In the genomic region with DNA sequence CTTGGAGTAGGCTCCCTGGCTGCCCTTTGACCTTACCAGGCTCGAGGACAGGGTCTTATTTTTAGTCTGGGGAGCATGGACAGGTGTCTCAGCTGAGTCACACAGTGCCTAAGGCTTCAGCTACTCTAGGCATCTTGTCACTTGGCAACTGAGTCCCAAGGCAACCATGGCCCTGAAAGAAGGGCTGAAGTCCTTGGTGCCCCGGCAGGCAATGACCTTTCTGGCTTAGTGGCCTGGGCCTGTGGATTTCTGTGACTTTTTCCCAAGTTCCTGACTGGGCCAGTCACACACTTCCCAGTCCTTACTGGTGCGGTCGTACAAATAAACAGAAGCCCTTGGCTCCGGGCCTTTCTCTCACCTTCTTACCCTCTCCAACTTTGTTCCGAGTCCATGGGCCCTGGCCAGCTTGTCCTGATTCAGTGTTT, we compare ENCODE assay signal across 8 mouse cellular contexts. TPM values are rescaled to one million over a fixed set of nuclear protein-coding genes. Genes with fewer than 3 reads are reported as not detected.
DNase-seq lines count a peak whose midpoint lies in the region; ATAC-seq lines count a peak whose summit lies in the region.

No protein-coding gene starts in this region.

- H3K27ac ChIP-seq in heart, embryonic 16.5 days (ENCODE audit: low read length), result no peak overlapping the region
- H3K27ac ChIP-seq in liver, embryonic 13.5 days, result peak overlapping the region; percentile 82
- no peak overlapping the region for H3K27ac ChIP-seq in stomach, embryonic 15.5 days

- H3K4me1 ChIP-seq in erythroblast, embryonic 14.5 days (ENCODE audit: control insufficient read depth), result peaks cover 38% of the 10 kb centered on the region
- peaks cover 23% of the 10 kb centered on the region for H3K4me1 ChIP-seq in heart, embryonic 16.5 days (ENCODE audit: control insufficient read depth, insufficient read depth, low read length)
- H3K4me1 ChIP-seq in liver, embryonic 13.5 days (replicated peaks), result peaks cover 41% of the 10 kb centered on the region
- H3K4me1 ChIP-seq in stomach, embryonic 15.5 days, result peaks cover 28% of the 10 kb centered on the region

- peaks cover 39% of the 10 kb centered on the region for H3K36me3 ChIP-seq in erythroblast, embryonic 14.5 days (ENCODE audit: control insufficient read depth)
- peaks cover 20% of the 10 kb centered on the region for H3K36me3 ChIP-seq in heart, embryonic 16.5 days (ENCODE audit: control insufficient read depth, insufficient read depth)
- H3K36me3 ChIP-seq in liver, embryonic 13.5 days, result peaks cover 21% of the 10 kb centered on the region
- peaks cover 19% of the 10 kb centered on the region for H3K36me3 ChIP-seq in stomach, embryonic 15.5 days

- peak overlapping the region; percentile 89 for H3K4me3 ChIP-seq in erythroblast, embryonic 14.5 days (replicated peaks)
- peak overlapping the region; percentile 92 for H3K4me3 ChIP-seq in heart, embryonic 16.5 days (ENCODE audit: low read length)
- H3K4me3 ChIP-seq in liver, embryonic 13.5 days (replicated peaks), result peak overlapping the region; percentile 87
- H3K4me3 ChIP-seq in stomach, embryonic 15.5 days (replicated peaks), result peak overlapping the region; percentile 84; the same call in 1 of the 2 replicates

- H3K9me3 ChIP-seq in erythroblast, embryonic 14.5 days (ENCODE audit: control insufficient read depth, low read length), result no peaks in the 10 kb centered on the region
- no peaks in the 10 kb centered on the region for H3K9me3 ChIP-seq in heart, embryonic 16.5 days (replicated peaks; ENCODE audit: control insufficient read depth, low read length)
- no peaks in the 10 kb centered on the region for H3K9me3 ChIP-seq in liver, embryonic 13.5 days (replicated peaks)
- no peaks in the 10 kb centered on the region for H3K9me3 ChIP-seq in stomach, embryonic 15.5 days

- H3K4me2 ChIP-seq in heart, embryonic 16.5 days (ENCODE audit: low read depth, low read length), result peak overlapping the region; percentile 82
- H3K4me2 ChIP-seq in liver, embryonic 13.5 days, result peak overlapping the region; percentile 94
- H3K4me2 ChIP-seq in stomach, embryonic 15.5 days, result peak overlapping the region; percentile 82

- 61% methylated on average over 6 of the region's 6 CpGs for WGBS in heart, embryonic 16.5 days
- 74% methylated on average over 6 of the region's 6 CpGs for WGBS in liver, embryonic 13.5 days (ENCODE audit: insufficient replicate concordance)
- WGBS in stomach, embryonic 15.5 days, result 61% methylated on average over 6 of the region's 6 CpGs

- intact Hi-C loops in left cerebral cortex, postnatal 4 days (cut with DNase I), result no loop called here

- peak overlapping the region; percentile 83 for H3K9ac ChIP-seq in heart, embryonic 16.5 days (ENCODE audit: low read length)
- H3K9ac ChIP-seq in liver, embryonic 13.5 days, result peak overlapping the region; percentile 69
- H3K9ac ChIP-seq in stomach, embryonic 15.5 days, result no peak overlapping the region

- ATAC-seq in erythroblast, adult 5-6 weeks (replicated peaks; ENCODE audit: low FRiP score, poor library complexity, severe bottlenecking), result no peak
- ATAC-seq in heart, embryonic 16.5 days (replicated peaks; ENCODE audit: extremely low read depth, insufficient read depth, low FRiP score), result no peak
- ATAC-seq in liver, embryonic 13.5 days (ENCODE audit: low read depth), result no peak
- no peak for ATAC-seq in stomach, embryonic 15.5 days (ENCODE audit: insufficient read depth, low FRiP score, low read depth)

- H3K27me3 ChIP-seq in erythroblast, embryonic 14.5 days (ENCODE audit: control insufficient read depth), result no peaks in the 10 kb centered on the region
- H3K27me3 ChIP-seq in heart, embryonic 16.5 days (ENCODE audit: control insufficient read depth, insufficient read depth, low read length), result no peaks in the 10 kb centered on the region
- no peaks in the 10 kb centered on the region for H3K27me3 ChIP-seq in liver, embryonic 13.5 days
- H3K27me3 ChIP-seq in stomach, embryonic 15.5 days (replicated peaks), result no peaks in the 10 kb centered on the region

- DNase-seq in adrenal gland, postnatal 14 days, result peak; percentile 63
- DNase-seq in liver, embryonic 13.5 days, result no peak
- DNase-seq in left cerebral cortex, postnatal 4 days, result no peak
- no peak for DNase-seq in cerebellum, postnatal 36 days

RNA-seq across cellular contexts. Expression of gene Mief2, which starts 1.0 kb away (rescaled TPM):
- polyA plus RNA-seq in erythroblast, embryonic 14.5 days (2012), result 0.38 and 0.50 TPM in 2 replicates
- 0.84 TPM in 1 of 2 replicates, not detected in the other for total RNA-seq in erythroblast, adult 5-6 weeks (2015; ENCODE audit: low replicate concordance)
- total RNA-seq in erythroblast, adult 5-6 weeks (2017; ENCODE audit: low replicate concordance), result 0.42 and 1.3 TPM in 2 replicates
- 30.8 and 36.0 TPM in 2 replicates for total RNA-seq in adrenal gland, postnatal 14 days (2021)
- polyA plus RNA-seq in heart, embryonic 16.5 days (2015; fragmentation: Nextera tagmentation; extraction: Ambion mirVana), result 18.9 and 21.1 TPM in 2 replicates
- 3.0 and 3.6 TPM in 2 replicates for polyA plus RNA-seq in liver, embryonic 13.5 days (2015; fragmentation: Nextera tagmentation; extraction: Ambion mirVana)
- polyA plus RNA-seq in stomach, embryonic 15.5 days (2015; fragmentation: Nextera tagmentation; extraction: Ambion mirVana), result 9.9 and 11.3 TPM in 2 replicates
- 10 to 100 TPM; 29.9 to 30.5 TPM for total RNA-seq in left cerebral cortex, postnatal 4 days (2021)

RNA-seq across cellular contexts. Expression of gene Flii, which starts 2.2 kb away (rescaled TPM):
- polyA plus RNA-seq in erythroblast, embryonic 14.5 days (2012), result 6.9 and 16.9 TPM in 2 replicates
- 26.9 and 54.8 TPM in 2 replicates for total RNA-seq in erythroblast, adult 5-6 weeks (2015; ENCODE audit: low replicate concordance)
- 32.3 and 66.9 TPM in 2 replicates for total RNA-seq in erythroblast, adult 5-6 weeks (2017; ENCODE audit: low replicate concordance)
- 126 and 137 TPM in 2 replicates for total RNA-seq in adrenal gland, postnatal 14 days (2021)
- 86.7 and 95.8 TPM in 2 replicates for polyA plus RNA-seq in heart, embryonic 16.5 days (2015; fragmentation: Nextera tagmentation; extraction: Ambion mirVana)
- 25.2 and 28.7 TPM in 2 replicates for polyA plus RNA-seq in liver, embryonic 13.5 days (2015; fragmentation: Nextera tagmentation; extraction: Ambion mirVana)
- polyA plus RNA-seq in stomach, embryonic 15.5 days (2015; fragmentation: Nextera tagmentation; extraction: Ambion mirVana), result 76.8 and 78.9 TPM in 2 replicates
- 10 to 100 TPM; 92.3 to 92.6 TPM for total RNA-seq in left cerebral cortex, postnatal 4 days (2021)

RNA-seq across cellular contexts. Expression of gene Llgl1, which starts 29.7 kb away (rescaled TPM):
- 2.5 and 4.0 TPM in 2 replicates for polyA plus RNA-seq in erythroblast, embryonic 14.5 days (2012)
- 3.8 and 5.6 TPM in 2 replicates for total RNA-seq in erythroblast, adult 5-6 weeks (2015; ENCODE audit: low replicate concordance)
- 2.5 and 3.1 TPM in 2 replicates for total RNA-seq in erythroblast, adult 5-6 weeks (2017; ENCODE audit: low replicate concordance)
- 23.7 and 28.8 TPM in 2 replicates for total RNA-seq in adrenal gland, postnatal 14 days (2021)
- polyA plus RNA-seq in heart, embryonic 16.5 days (2015; fragmentation: Nextera tagmentation; extraction: Ambion mirVana), result 28.9 and 33.9 TPM in 2 replicates
- 11.2 and 12.4 TPM in 2 replicates for polyA plus RNA-seq in liver, embryonic 13.5 days (2015; fragmentation: Nextera tagmentation; extraction: Ambion mirVana)
- polyA plus RNA-seq in stomach, embryonic 15.5 days (2015; fragmentation: Nextera tagmentation; extraction: Ambion mirVana), result 38.2 and 41.4 TPM in 2 replicates
- 10 to 100 TPM; 42.2 to 43.4 TPM for total RNA-seq in left cerebral cortex, postnatal 4 days (2021)

RNA-seq across cellular contexts. Expression of gene Top3a, which starts 47.9 kb away (rescaled TPM):
- 0.31 and 0.42 TPM in 2 replicates for polyA plus RNA-seq in erythroblast, embryonic 14.5 days (2012)
- 5.6 and 7.1 TPM in 2 replicates for total RNA-seq in erythroblast, adult 5-6 weeks (2015; ENCODE audit: low replicate concordance)
- 4.5 and 11.9 TPM in 2 replicates for total RNA-seq in erythroblast, adult 5-6 weeks (2017; ENCODE audit: low replicate concordance)
- total RNA-seq in adrenal gland, postnatal 14 days (2021), result 9.2 and 9.7 TPM in 2 replicates
- 9.3 and 9.8 TPM in 2 replicates for polyA plus RNA-seq in heart, embryonic 16.5 days (2015; fragmentation: Nextera tagmentation; extraction: Ambion mirVana)
- 6.7 and 8.5 TPM in 2 replicates for polyA plus RNA-seq in liver, embryonic 13.5 days (2015; fragmentation: Nextera tagmentation; extraction: Ambion mirVana)
- 11.6 and 12.8 TPM in 2 replicates for polyA plus RNA-seq in stomach, embryonic 15.5 days (2015; fragmentation: Nextera tagmentation; extraction: Ambion mirVana)
- 1 to 10 TPM; 9.1 to 9.4 TPM for total RNA-seq in left cerebral cortex, postnatal 4 days (2021)

RNA-seq across cellular contexts. Expression of gene Smcr8, which starts 48.1 kb away (rescaled TPM):
- polyA plus RNA-seq in erythroblast, embryonic 14.5 days (2012), result 0.05 and 0.06 TPM in 2 replicates
- total RNA-seq in erythroblast, adult 5-6 weeks (2015; ENCODE audit: low replicate concordance), result 10.0 and 11.3 TPM in 2 replicates
- total RNA-seq in erythroblast, adult 5-6 weeks (2017; ENCODE audit: low replicate concordance), result 3.5 and 5.6 TPM in 2 replicates
- 20.8 and 22.4 TPM in 2 replicates for total RNA-seq in adrenal gland, postnatal 14 days (2021)
- 4.3 and 4.6 TPM in 2 replicates for polyA plus RNA-seq in heart, embryonic 16.5 days (2015; fragmentation: Nextera tagmentation; extraction: Ambion mirVana)
- 2.2 and 3.2 TPM in 2 replicates for polyA plus RNA-seq in liver, embryonic 13.5 days (2015; fragmentation: Nextera tagmentation; extraction: Ambion mirVana)
- 4.5 and 5.2 TPM in 2 replicates for polyA plus RNA-seq in stomach, embryonic 15.5 days (2015; fragmentation: Nextera tagmentation; extraction: Ambion mirVana)
- total RNA-seq in left cerebral cortex, postnatal 4 days (2021), result 10 to 100 TPM; 23.9 to 24.7 TPM
